Mouse (Mus musculus): Measurements from ENCODE around the gene Tns4.
A peak's percentile ranks its signal among the peaks of the same experiment; 100 is the strongest.

The Tns4 gene

DNA sequence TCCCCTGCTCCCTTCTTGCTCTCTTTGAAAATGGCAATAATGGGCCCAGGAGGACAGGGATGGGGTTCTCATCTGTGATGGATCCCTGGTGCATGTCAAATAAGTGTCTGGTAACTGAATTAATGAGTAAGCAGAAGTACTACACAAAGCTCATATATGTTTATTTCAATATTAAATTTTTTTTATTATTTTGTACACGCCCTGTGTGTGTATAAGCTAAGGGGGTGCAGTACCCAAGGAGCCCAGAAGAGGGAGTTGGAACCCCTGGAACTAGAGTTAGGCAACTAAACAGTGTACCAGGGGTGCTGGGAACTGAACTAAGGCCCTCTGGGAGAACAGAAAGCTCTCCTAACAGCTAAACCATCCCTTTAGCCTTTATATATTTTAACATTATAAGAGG lies 29.3 kb upstream of the Tns4 start:
- no peak for DNase-seq (ENCODE audit: low spot score)

DNA sequence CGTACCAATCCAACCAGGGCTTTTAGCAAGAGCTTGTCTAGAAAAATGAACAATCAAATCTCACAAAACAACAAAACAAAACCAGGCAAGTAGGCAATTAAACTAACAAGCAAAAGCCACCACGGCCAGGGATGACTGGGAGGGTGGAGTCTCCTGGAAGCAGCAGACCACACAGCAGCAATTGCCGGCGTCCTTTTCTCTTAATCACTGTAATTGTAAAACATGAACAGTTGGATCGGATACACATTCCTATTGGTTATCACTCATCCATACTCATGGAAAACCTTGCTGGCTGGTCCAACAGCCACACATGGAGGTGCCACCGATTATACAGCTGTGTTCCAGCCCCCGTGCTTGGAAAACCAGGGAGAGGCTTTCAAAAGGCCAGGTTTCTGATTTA lies 28.8 kb upstream of the Tns4 start:
- DNase-seq (ENCODE audit: low spot score) = no peak

DNA sequence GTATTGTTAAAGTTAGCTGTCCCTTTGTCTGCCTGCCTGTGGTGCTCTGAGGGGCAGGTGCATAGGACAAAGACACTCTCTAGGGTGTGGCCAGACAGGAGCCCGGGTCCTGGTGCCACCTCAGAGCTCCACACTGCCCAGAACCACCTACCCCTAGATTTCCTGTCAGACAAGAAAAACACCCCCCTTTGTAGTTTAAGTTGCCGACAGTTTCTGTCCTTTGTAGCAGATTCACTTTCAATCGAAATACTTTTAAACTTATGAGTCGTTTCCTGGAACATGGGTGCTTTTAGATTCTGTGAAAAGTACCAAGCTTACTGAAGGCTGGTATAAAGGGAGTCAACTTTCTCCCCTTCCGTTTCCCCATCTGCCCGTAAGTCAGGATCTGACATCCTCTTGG lies 26.8 kb upstream of the Tns4 start:
- DNase-seq (ENCODE audit: low spot score) = peak; percentile 69

DNA sequence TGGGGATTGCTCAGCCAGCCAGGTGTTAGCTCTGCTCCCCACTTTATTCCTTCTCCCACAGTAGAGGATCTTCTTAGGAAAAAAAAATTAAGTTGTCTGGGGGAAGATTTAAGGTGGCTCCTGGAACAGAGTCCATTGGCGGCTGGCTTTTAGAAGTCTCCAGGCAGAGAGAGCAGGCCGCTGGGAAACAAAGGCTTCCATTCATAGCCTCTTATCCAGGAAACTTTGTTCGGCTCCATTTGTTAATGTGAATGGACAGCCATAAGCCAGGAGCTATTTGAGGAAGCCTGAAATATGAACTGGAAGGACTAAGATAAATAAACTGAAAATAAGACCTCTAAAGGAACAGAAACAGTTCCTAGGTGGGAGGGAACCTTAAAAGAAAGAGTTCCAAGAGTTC lies 24.0 kb upstream of the Tns4 start:
- DNase-seq (ENCODE audit: low spot score) = no peak

DNA sequence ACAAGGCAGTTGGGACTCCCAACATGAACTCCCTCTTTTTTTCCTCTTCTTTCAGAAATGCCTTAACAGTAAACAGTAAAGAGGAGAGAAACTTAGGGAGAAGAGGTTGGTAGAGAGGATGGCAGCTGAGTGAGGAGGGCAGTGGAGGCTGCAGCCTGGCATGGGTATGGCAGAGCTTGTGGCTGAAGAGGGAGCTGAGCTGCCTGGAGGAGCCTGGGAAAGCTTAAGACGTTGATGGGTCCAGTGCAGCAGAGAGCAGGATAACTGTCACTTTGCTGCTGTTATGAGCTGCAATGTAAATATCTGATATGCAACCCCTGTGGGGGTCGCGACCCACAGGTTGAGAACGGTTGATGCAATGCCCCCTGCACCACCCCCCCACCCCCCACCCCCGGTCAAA lies 23.6 kb upstream of the Tns4 start:
- DNase-seq (ENCODE audit: low spot score) = no peak

DNA sequence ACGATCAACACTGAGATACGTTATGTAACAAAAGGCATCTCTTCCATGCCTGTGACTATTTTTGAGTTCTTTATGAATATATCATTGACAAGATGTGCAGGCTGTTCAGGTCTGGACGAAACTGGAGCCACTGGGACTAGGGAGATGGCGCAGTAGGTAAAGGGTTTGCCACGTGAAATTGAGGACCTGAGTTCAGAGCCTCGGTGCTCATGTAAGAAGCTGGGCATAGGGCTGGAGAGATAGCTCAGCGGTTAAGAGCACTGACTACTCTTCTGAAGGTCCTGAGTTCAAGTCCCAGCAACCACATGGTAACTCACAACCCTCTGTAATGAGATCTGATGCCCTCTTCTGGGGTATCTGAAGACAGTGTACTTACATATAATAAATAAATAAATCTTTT lies 22.5 kb upstream of the Tns4 start:
- DNase-seq (ENCODE audit: low spot score) = no peak

DNA sequence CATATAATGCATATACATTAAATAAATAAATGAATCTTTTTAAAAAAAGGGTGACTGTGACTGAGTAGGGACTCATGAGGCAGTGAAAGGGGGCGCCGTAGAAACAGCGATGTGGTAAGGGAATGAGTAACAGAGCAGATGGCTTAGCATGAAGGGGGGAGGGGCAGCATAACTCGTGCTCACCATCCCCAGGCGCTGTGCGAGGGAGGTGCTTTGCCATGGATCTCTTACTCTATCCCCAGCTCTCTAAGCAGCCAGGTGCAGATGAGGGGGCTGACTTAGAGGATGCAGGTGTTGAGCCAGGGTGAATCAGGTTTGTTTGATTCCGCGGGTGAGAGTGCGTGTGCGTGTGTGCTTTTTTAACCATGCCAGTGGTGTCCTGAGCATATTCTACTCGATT lies 22.0 kb upstream of the Tns4 start:
- peak; percentile 65 for DNase-seq (ENCODE audit: low spot score)

DNA sequence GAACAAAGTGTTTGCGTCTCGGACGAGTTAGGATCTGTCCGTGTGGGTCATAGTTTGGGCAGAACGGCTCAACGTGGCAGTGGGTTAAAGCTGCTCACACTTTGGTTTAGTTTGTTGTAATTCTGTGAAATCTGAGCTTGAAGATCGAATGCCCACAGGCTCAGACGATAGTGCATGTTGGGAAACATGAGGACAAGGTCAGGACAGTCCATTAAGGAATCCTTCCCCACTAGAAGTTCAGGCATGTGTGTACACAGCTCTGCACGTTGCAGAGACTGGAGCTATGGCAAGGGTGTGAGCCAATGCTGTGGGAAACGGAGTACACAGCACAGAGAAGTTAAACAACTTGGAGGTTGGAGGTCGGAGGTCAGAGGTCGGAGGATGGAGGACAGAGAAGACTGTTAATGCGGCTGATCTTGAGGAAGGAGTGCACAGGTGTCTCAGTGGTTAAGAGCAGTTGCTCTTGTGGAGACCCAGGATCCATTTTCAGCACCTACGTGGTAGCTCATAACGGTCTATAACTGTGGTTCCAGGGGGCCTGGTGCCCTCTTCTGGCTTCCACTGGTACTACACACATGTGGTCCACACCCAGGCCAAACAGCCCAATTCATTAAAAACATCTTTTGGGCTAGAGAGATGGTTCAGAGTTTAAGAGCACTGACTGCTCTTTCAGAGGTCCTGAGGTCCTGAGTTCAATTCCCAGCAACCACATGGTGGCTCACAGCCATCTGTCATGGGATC lies 21.4 kb upstream of the Tns4 start:
- DNase-seq (ENCODE audit: low spot score) = no peak

DNA sequence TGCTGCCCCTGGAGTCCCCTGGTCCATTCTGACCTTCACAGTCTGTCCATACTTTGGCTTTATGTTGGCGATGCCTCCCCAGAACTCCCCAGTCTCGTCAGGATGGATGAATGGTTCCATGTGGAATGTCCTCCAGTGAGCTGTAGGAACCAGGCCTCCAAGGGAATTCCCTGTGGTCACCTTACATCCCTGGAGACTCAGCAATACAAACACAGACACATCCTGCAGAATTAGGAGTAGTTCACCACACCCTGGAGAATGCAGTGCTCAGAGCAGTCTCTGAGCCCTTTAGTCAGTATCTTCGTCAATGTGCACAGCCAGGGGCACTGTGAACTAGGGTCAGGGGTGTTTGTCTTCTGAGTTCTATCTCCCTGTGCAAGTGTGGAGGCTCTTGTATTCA lies 19.2 kb upstream of the Tns4 start:
- DNase-seq (ENCODE audit: low spot score) = no peak

DNA sequence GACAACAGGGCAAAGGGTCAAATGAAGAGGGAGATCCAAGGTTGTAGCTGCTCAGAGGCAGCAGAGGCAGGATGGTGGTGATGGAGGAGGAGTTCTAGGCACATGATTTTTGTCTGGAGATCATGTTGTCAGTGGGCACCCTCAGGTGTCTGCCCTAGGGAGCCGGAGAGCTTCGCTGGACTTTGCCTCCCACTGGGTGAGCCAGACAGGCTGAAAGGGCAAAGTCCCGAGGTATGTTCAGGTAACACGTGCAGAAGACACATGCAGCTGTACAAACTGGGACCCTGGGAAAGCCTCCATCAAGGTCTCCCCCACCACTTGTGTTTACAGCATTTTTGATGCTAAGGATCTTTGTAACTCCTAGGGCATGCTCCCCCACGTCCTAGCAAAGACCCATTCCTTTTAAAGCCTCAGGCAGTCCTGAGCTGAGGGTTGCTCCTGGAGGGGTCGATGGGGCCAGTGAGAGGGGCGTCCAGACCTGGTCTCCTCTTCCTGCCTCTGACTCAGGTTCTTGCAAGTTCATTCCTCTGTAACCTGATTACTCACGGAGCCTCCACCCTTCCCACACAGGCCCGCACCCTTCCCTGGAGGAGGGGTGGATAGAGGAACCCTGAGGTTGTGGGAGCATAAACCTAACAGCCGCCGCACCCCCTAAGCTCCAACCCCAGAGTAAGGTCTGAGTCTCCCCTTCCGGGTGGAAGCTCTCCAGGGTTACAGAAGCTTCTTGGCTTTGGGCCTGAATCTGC lies 17.0 kb upstream of the Tns4 start:
- no peak for DNase-seq (ENCODE audit: low spot score)

DNA sequence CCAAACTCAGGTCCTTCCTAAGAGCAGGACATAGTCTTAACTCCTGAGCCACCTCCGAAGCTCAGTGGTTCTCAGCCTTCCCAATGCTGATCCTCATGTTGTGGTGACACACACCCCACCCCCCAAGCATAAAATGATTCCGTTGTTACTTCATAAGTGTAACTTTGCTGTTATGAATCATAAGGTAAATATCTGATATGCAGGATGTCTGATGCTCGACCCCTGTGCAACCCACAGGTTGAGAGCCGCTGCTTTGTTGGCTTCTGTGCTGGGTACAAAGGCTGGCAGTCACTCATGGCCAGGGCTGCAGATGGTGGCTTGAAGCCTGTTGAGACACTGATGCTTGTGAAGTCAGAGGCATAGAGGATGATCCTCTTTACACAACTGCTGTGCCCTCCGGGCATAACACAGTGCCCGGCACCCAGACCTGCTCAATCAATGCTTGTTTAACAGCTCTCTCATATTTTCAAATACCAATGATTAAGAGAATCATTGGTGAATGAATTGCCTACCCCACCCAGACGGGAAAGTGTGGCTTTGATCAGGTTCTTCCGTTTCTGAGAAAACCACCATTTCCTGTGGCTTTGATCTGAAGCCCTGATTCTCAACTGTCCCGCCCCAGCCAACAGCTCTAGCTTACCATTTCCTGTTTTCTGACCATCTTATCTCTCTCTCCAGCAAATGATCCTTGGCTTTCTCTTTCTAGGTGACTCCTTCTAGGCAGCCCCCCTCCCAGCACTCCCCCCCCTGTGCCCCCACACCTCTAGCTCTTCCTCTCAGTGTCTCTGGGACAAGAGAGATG lies 15.7 kb upstream of the Tns4 start:
- DNase-seq (ENCODE audit: low spot score) = peak; percentile 89

DNA sequence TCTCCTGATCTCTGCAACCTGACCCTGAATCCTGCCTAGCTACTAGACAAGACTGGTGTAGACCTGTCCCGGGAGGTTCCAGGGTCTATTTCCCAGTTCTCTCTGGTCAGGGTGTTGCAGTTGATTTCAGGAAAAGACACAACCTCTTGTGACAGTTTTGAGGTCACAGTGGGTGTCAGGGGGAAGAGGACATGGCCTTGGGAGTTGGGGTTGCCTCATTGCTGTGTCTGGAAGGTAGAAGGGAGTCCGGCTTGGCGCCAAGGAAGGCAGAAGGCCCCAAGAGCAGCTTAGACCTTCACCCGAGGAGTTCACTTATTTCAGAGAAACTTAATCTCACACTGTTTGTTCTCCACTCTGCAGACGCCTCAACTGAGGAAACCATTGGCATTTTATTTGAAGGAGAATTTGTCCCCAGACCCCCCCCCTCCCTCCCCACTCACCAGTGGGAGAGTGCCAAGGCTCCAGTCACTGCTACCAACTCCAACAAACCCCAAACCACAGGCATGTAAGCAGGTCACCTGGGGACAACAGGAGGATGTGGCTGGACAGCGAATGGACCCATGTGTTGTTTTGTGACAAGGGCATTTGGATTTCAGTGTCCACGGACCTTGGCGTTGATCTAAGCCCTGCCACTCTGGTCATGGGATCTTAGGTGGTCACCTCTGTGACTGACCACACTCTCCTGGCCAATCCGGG lies 13.6 kb upstream of the Tns4 start:
- no peak for DNase-seq (ENCODE audit: low spot score)

DNA sequence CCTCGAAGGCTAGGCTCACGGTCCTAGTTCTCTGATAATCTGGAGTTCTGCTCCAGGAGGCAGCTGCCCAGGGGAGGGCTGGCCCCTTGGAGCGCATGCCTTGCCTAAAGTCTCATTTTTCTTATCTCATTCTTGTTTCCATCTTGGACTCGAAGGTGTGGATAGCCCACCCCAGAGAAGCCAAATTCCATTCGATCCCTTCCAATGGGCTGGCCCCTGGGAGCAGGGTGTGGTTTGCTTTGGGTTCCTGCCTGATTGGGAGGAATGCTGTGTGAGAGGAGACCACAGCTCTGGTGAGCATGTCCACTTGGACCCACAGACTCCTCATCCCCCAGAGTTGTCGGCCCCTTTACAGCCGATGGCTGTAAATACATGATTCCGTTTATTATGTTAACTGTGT lies 12.6 kb upstream of the Tns4 start:
- no peak for DNase-seq (ENCODE audit: low spot score)

DNA sequence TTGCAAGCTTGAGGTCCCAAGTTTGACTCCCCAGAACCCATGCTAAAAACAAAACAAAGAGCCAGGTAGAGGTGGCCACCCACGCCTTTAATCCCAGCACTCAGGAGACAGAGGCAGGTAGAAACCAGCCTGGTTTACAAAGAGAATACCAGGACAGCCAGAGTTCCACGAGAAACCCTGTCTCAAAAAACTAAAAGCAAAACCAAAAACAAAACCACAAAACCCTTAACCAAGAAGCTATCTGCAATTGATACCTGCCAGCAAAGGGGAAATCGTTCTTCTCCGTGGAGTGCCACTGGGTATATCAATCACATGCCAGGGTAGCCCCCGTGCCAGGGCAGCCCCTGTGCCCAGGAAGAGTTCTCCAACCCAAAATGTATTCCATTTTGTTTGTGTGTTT lies 11.1 kb upstream of the Tns4 start:
- DNase-seq (ENCODE audit: low spot score) = no peak

DNA sequence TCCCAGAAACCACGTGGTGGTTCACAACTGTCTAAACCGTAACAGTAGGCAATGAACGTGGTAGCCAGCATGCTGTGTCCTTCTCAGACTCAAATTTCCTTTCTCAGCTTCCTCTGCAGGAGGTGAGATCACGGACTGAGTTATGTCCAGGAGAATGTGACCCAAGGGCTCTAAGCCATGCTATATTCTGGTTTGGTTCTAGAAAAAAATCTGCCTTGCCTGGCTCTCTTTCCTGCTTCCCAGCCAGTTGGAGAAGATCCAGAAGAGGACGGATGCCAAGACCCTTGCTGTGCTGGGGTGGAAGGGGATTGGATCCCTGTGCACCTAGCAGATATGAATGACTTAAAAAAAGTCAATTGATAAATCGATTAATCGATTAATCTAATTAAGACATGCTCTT lies 10.4 kb upstream of the Tns4 start:
- DNase-seq (ENCODE audit: low spot score) = no peak

DNA sequence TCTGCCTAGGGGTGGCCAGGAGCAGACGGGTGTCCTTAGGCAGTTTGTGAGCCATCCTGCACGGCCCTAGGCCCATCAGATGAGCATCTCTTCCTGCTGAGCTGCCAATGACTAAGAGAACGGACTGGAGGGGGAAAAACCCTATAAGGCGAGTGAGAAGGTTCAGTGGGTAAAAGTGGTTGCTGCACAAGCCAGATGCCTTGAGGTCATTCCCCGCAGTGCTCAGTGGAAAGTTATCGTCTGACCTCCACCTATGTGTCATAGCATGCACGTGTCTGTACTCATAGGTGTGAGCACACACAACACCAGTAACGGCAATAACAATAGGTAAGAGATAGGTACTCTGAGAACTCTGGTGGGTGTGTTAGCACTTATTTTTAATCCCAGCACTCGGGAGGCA lies 9.8 kb upstream of the Tns4 start:
- DNase-seq (ENCODE audit: low spot score) = no peak

DNA sequence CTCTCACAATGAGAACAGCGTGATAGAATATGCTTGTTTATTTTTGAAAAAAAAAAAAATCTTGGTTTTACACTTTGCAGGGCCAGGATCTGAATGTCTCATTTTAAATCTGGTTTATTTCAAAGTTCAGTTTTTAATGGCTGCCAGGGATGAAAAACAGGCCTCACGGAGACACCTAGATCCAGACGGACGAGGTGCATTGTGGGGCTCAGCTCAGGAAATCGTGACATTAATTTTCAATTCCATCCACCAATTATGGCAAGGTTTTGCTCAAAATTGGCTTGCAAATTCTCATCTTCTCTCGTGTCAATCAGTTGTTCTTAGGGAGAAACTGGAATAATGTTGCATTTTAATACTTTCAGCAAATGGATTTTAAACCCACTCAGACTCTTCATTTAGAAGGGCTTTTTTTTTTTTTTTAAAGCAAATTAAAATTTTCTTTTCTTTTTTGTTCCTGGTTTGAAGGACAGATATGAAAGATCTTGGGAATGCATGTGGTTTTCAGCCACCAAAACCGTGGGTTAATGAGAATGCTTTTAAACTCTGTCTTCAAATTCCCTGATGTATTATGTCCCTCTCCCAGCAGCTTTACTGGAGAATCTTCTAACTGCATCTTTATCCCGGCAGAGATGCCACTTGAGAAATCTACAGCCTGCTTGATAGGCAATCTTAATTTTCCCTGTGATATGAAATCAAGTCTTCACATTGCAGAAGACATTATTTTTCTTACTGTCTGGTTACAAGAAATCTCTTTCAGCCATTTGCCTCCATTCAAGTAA lies 8.1 kb upstream of the Tns4 start:
- DNase-seq (ENCODE audit: low spot score) = no peak

DNA sequence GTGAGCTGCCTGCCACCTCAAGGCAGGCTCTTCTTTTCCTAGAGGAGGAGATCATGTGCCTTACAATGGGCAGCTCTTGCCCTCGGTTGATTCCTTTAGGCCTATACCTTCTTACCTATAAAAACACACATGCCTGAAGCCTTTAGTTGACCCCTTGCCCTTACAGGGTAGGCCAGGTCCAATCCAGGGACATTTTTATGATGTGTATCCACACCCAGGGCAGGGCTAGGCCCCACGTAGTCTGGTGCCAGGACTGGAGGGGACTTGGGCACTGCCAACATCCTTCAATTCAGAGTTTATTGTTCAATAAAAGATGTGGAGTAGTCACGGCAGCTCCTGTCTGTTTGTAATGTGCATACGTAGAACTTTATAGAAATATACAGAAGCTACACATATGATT lies 7.3 kb upstream of the Tns4 start:
- no peak for DNase-seq (ENCODE audit: low spot score)

DNA sequence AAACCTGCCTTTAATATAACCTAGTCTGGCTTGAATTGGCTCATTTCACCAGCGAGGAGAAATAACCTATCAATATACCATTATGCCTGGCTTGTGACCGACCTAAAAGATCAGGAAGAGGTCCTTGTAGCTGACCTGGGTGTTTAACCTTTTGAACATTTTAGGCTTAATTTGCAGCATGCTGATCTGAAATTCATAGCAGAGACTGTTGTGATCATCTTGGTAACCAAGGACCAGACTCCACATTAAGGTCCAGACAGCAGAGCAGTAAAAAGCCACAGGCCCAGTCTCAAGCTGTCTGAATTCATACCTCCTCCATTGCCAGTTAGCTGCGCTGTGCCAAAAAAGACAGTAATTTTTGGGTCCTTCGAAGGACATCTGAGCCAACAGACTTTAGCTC lies 6.7 kb upstream of the Tns4 start:
- DNase-seq (ENCODE audit: low spot score) = no peak

DNA sequence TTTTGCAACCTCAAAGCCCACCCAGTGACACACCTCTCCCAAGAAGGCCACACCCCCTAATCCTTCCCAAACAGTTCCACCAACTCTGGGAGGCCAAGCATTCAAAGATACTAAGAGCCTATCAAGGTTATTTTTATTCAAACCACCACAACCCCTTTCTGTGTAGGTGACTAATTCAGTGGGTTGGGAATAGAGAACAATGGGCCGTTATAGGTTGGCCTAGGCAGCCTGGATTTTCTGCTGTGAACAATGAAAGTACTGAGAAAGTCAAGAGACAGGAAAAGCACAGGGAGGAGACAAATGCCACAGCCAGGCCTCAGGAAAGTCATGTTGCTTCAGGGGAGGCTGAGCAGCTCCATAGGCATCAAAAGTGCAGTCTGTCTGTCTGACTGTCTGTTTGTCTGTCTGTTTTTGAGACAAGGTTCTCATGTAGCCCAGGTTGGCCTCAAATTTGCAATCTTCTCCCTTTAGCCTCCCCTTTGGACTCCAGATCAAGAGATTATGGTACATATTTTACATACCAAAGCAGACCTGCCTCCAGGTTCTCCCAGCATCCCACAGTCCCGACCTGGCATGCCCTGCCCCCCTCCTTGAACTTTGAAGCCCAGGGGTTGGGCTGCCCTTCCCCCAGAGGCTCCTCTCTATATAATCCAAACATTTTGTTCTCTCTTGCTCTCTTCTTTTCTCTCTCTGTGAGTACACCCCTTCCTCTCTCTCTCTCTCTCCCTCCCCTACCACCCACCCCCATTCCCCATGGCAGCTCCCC lies 6.0 kb upstream of the Tns4 start:
- no peak for DNase-seq (ENCODE audit: low spot score)

DNA sequence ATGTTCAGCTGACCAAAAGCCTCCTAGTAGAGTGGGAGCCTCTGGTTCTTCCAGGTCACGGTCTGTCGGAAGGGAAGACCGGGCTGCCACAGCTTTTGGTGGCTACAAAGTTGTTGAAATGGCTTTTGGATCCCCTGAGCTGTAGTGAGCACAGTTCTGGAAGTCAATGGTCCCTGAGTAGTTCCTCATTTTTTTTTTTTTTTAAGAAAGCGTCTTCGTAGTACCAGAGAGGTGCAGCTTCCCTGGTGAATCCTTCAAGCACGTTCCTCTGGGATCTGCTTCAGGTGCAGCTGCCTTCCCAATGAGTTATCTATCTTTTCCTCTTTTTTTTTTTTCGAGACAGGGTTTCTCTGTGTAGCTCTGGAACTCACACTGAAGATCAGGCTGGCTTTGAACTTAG lies 4.6 kb upstream of the Tns4 start:
- DNase-seq (ENCODE audit: low spot score) = no peak
